Mouse (Mus musculus): ENCODE measurements around the gene Olfr765.
"Not testable (repeated sequence)": the region's sequence is repeated elsewhere in the genome, so short reads cannot be mapped to it uniquely, and the experiment has no call there.

DNA sequence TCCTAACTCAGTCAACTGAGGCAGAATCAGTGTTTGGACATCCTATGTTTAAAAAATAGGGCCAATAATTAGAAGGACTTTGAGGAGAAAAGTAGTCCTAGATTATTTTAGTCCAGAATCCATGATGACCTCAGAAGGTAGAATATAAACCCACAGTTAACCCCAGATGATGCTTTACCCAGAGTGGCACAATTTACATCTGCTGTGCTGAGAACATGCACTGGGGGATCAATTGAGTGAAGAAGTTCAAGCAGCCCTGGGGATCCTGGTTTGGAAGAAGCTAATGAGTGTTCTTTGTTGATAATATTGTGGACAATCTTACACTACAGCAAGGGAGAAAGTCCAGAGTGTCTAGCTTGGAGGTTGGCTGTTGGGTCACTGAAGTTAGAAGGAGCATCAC is 33.0 kb upstream of the Olfr765 start, which contains the start of gene Olfr767:
- not testable (repeated sequence) for TF ChIP-seq POLR2A, CTCF (IDR thresholded peaks at IDR 0.05; ENCODE audit: extremely low read depth, insufficient read depth, low read length)

Data from cortical plate, adult 2 months (tissue).